Mouse (Mus musculus): ENCODE data around the gene Scyl1.

GRCm38 (mm10) chr19:5794771-5795576, 23.8 kb upstream of the Scyl1 start:
- no peak for TF ChIP-seq CTCF (IDR thresholded peaks at IDR 0.05; ENCODE audit: low read depth, low read length)
- no peak for TF ChIP-seq POLR2A (IDR thresholded peaks at IDR 0.05; ENCODE audit: extremely low read depth, insufficient read depth, low read length)
